Comparison of ENCODE assay signal across 8 mouse cellular contexts in the genomic region with DNA sequence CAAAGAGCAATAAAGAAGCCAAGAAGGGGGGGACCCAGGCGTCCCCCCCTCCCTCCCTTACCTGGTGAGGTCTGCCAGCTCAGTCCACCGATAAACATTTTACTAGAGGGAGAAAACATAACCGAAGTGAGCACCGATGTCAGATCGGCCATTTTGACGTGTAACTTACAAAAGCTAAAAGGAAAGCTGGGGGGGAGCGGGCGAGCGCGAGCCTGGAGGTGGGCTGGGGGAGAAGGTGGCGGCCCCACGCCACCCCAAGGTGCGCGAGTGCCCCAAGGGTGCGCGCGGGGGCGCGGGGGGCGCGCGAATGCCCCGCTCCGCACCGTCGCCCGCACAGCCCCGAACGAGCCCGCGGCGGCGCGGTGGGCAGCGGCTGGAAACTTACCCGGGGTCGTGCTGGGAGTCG. TPM values are rescaled to one million over a fixed set of nuclear protein-coding genes. Genes with fewer than 3 reads are reported as not detected.
A peak's percentile ranks its signal among the peaks of the same experiment; 100 is the strongest.
DNase-seq lines count a peak whose midpoint lies in the region; ATAC-seq and TF ChIP-seq lines count a peak whose summit lies in the region.

No protein-coding gene starts in this region.

- TF ChIP-seq CTCF in heart, adult 2 months (IDR thresholded peaks at IDR 0.05): no peak

- H3K4me2 ChIP-seq in midbrain, embryonic 12.5 days (replicated peaks): peak overlapping the region; percentile 86

- peak overlapping the region; percentile 90 for H3K4me3 ChIP-seq in heart, adult 2 months
- H3K4me3 ChIP-seq in midbrain, embryonic 12.5 days: peak overlapping the region; percentile 98

- H3K27me3 ChIP-seq in heart, adult 2 months (ENCODE audit: control insufficient read depth, insufficient read depth, low read length): no peaks in the 10 kb centered on the region
- H3K27me3 ChIP-seq in midbrain, embryonic 12.5 days: no peaks in the 10 kb centered on the region

- DNase-seq in heart, adult 2 months: no peak
- no peak for DNase-seq in heart, adult 8-10 months (ENCODE audit: low spot score)
- DNase-seq in 416B (ENCODE audit: low read depth): peak; percentile 48
- DNase-seq in embryo, embryonic 11 days: peak; percentile 66
- peak; percentile 71 for DNase-seq in induced T-regulatory cell, adult 2 months (ENCODE audit: low read depth)
- DNase-seq in adrenal gland, postnatal 36 days: no peak
- DNase-seq in spleen, postnatal 36 days (ENCODE audit: low spot score in 2 of 2): no peak

- H3K27ac ChIP-seq in heart, adult 2 months: peak overlapping the region; percentile 98
- peak overlapping the region; percentile 95 for H3K27ac ChIP-seq in midbrain, embryonic 12.5 days (replicated peaks)

- ATAC-seq in midbrain, embryonic 12.5 days (ENCODE audit: low FRiP score, low read depth): peak; percentile 53

- peak overlapping the region; percentile 95 for H3K9ac ChIP-seq in heart, adult 2 months (ENCODE audit: low read depth, low read length)
- H3K9ac ChIP-seq in midbrain, embryonic 12.5 days (replicated peaks): peak overlapping the region; percentile 98

- TF ChIP-seq POLR2A in heart, adult 2 months (IDR thresholded peaks at IDR 0.05; ENCODE audit: insufficient read depth, low read depth, low read length): no peak

- intact Hi-C loops in heart, adult 2 months (cut with DNase I): loop anchor here (1.0 to 5.0 kb wide), 3 partner anchors 43 to 160 kb away; no protein-coding TSS in a partner anchor

- peaks cover 5% of the 10 kb centered on the region for H3K36me3 ChIP-seq in heart, adult 2 months (ENCODE audit: control insufficient read depth, insufficient read depth, low read length)
- peaks cover under 1% of the 10 kb centered on the region; the same call in 1 of the 2 replicates for H3K36me3 ChIP-seq in midbrain, embryonic 12.5 days

- under 1% methylated on average over 18 of the region's 38 CpGs for WGBS in heart, adult 2 months
- WGBS in midbrain, embryonic 12.5 days: 1% methylated on average over 38 of the region's 38 CpGs

- no peak for TF ChIP-seq EP300 in heart, adult 2 months (IDR thresholded peaks at IDR 0.05; ENCODE audit: insufficient read depth, low read depth, low read length)

- H3K9me3 ChIP-seq in midbrain, embryonic 12.5 days: no peaks in the 10 kb centered on the region

- peaks cover 1% of the 10 kb centered on the region; the same call in 1 of the 2 replicates for H3K4me1 ChIP-seq in heart, adult 2 months (ENCODE audit: control insufficient read depth, insufficient read depth, low read length)
- H3K4me1 ChIP-seq in midbrain, embryonic 12.5 days: peaks cover 52% of the 10 kb centered on the region

- H3K79me2 ChIP-seq in heart, adult 2 months (replicated peaks; ENCODE audit: control insufficient read depth, insufficient read depth, low read length): no peaks in the 10 kb centered on the region

RNA-seq across cellular contexts. Expression of gene Msi2, which starts 0.7 kb away (rescaled TPM):
- total RNA-seq in heart, adult 2 months (2021): 100 to 1,000 TPM; 176 to 208 TPM
- polyA plus RNA-seq in heart, adult 2 months (2012; rRNA removed): 42.5 and 65.9 TPM in 2 replicates
- total RNA-seq in heart, adult 8-10 months (2022): 100 to 1,000 TPM; 206 to 216 (median 210) TPM
- 41.5 and 47.9 TPM in 2 replicates for polyA plus RNA-seq in midbrain, embryonic 12.5 days (2016; fragmentation: Nextera tagmentation; extraction: Ambion mirVana)
- total RNA-seq in adrenal gland, postnatal 36 days (2021): 100 to 1,000 TPM; 181 to 262 TPM

Comparison
In these comparisons a context has a peak if more than half of its experiments do, and no peak if none do; other contexts are left out.
1. DNase-seq: peak in 416B (single experiment), embryo, embryonic 11 days (single experiment) and induced T-regulatory cell, adult 2 months (single experiment); none in heart, adult 2 months (0 of 2), heart, adult 8-10 months (single experiment), adrenal gland, postnatal 36 days (0 of 2) and spleen, postnatal 36 days (0 of 2).